Mouse (Mus musculus): Measurements from ENCODE around the gene 9530068E07Rik. TPM values are rescaled to one million over a fixed set of nuclear protein-coding genes. Genes with fewer than 3 reads are reported as not detected.
"Not testable (repeated sequence)": the region's sequence is repeated elsewhere in the genome, so short reads cannot be mapped to it uniquely, and the experiment has no call there.

Gene 9530068E07Rik
- total RNA-seq, 2 experiments from 2014 or later = 57.9 to 62.0 TPM

DNA sequence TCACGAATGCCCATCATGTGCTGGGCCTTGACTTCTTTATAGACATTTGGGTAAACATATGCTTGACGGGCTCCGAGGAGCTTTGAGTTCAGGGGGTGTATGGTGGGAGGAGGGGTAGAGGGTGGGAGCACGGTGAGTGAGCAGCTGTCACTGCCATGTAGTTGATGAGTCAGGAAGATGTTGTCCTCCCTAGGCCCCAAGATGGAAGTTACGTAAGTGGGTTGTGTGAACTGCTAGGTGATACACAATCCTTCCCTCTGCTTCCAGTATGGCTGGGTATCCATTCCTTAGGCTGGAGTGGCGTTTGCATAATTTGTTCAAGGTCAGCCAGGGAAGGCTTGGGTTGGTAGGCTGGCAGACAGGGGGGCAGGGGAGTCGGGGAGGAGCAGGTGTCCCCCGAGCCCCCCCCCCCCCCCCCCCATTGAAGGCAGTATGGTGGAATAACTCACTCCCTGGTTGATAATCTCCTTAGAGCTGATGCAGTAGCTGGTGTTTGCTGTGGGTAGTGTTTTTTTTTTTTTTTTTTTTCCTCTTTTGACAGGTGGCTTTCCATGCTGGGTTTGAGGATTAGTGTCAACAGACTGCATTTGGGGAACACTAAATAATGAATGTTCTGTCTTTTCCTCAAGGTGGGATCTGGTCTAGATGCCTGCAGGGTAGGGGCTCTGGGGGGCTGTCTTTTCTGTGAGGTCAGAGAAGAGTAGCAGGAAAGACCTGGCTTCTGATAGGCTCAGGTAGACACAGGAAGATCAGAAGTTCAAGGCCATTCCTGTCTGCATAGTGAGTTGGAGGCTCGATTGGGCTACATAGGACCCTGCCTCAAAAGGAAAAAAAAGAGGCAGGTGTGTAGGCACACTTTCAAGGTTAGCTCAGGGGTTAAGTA lies 26.7 kb upstream of the 9530068E07Rik start:
- intact Hi-C loops (cut with DNase I; ENCODE audit: low total_unique reads) = no loop called here
- no peak for DNase-seq

GRCm38 (mm10) chr11:52370135-52370452 lies 26.1 kb upstream of the 9530068E07Rik start:
- intact Hi-C loops (cut with DNase I; ENCODE audit: low total_unique reads) = no loop called here
- DNase-seq = no peak

- intact Hi-C loops (cut with DNase I; ENCODE audit: low total_unique reads) = no loop called here
- DNase-seq = peak; percentile 34
Measured at GRCm38 (mm10) chr11:52370538-52370937, 25.7 kb upstream of the 9530068E07Rik start.

DNA sequence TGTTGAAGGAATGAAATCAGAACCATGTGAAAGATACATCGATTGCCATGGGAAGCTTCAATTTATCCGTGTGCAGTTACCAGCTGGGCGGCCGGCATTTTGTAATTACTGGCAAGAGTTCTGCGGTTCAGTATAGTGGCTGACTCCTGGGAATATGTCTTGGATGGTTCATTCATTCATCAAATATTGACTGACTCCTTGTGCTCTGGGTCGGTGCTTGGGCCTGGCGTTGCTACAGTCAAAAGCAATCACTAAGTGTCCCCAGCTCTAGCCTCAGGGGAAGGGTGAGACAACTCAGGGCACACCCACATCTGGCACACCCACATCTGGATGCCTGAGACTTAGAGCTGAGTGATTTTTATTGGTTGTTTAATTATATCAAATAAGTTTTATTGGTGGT lies 22.4 kb upstream of the 9530068E07Rik start:
- intact Hi-C loops (cut with DNase I; ENCODE audit: low total_unique reads) = no loop called here
- peak; percentile 14 for DNase-seq

GRCm38 (mm10) chr11:52374340-52374739 lies 21.9 kb upstream of the 9530068E07Rik start:
- DNase-seq = peak; percentile 77
- intact Hi-C loops (cut with DNase I; ENCODE audit: low total_unique reads) = no loop called here

DNA sequence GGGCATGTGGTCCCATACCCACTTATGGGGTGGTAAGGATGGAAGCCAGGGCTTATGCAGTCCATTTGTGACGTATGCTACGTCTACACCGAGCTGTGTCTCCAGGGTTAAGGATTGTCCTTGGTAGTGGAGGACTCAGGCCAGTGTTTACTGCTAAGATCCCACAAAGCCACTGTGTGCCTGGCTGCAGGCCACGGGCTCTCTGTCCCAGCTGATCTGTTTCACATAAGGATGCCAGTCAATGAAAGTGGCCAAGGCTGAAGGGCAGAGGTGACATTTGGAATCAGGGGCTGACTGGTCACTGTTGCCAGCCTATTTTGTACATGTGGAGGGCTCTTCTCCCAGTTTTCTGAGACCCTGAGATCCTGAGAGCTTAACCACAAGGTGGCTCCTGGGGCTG lies 18.6 kb upstream of the 9530068E07Rik start:
- intact Hi-C loops (cut with DNase I; ENCODE audit: low total_unique reads) = no loop called here
- DNase-seq = peak; percentile 53

DNA sequence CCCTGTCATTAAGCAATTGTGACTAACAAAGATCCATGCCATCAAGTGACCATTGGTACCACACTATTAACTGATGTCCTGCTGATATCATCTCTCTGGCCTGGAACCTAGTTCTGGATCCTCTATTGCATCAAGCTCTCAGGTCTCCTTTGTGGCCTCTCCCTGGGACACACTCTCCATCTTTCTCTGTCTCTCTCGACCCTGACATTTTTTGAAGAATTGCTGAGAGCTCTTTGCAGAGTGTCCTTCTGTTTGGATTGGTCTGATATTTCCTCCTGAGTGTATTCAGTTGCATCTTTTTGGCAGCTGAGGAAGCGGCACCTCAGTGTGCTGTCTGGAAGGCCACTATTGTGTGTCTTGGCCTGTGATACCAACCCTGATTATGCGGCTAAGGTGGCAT lies 17.0 kb upstream of the 9530068E07Rik start:
- DNase-seq = no peak
- intact Hi-C loops (cut with DNase I; ENCODE audit: low total_unique reads) = no loop called here

- intact Hi-C loops (cut with DNase I; ENCODE audit: low total_unique reads) = no loop called here
- no peak for DNase-seq
Measured at GRCm38 (mm10) chr11:52383741-52384140, 12.5 kb upstream of the 9530068E07Rik start.

DNA sequence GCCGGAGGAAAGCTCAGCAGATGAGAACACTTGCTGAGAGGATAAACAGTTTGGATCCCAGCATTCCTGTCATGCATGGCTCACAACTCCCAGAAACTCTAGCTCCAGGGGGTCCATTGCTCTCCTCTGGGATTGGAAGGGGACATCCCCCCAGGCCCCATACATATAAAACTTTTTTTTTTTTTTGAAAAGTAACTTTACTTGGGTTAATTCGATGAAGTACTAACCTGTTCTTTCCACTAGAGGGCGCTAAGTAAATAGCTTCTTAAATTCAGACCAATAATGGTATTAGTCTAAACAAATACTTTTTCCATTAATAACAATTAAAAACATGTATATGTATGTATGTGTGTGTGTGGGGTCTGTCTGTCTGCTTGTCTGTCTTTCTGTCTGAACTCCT lies 11.6 kb upstream of the 9530068E07Rik start:
- no peak for DNase-seq
- intact Hi-C loops (cut with DNase I; ENCODE audit: low total_unique reads) = no loop called here

DNA sequence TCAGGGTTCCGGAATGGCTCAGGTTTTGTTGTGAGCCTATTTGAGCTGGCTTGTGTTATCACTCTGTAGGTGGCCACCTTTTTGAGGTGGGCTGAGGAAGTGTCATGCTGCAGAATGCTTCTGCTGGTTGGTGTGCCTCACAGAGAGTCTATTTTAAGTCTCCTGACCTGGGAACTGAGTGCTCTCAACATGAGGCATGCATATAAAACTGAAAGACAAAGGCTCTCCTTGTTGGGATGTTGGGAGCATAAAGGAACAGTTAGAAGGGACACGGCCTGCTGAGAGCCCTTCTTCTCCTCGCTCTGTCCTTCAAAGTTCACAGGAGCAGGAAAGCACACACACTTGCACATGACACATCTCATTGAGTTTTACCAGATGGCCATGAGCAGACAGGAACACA lies 9.3 kb upstream of the 9530068E07Rik start:
- DNase-seq = no peak
- intact Hi-C loops (cut with DNase I; ENCODE audit: low total_unique reads) = no loop called here

DNA sequence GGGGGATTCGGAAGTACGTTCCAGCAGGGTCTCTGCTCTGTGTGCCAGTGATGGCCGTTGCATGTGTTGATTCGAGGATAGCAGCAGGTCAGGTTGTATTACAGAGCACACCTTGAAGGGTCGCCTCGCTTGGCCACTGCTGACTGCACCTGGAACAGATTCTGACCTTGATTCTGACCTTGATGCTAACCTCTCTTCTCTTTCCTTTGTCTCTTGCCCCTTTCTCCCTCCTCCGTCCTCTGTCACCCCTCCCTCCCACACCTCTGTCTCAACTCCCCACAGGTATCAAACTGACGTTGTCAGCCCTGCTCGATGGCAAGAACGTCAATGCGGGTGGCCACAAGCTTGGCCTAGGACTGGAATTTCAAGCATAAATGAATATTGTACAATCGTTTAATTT lies 8.1 kb upstream of the 9530068E07Rik start:
- DNase-seq = no peak
- intact Hi-C loops (cut with DNase I; ENCODE audit: low total_unique reads) = no loop called here

- DNase-seq; intact Hi-C loops (cut with DNase I; ENCODE audit: low total_unique reads): not testable (repeated sequence)
Measured at GRCm38 (mm10) chr11:52388979-52389378, 7.2 kb upstream of the 9530068E07Rik start.

DNA sequence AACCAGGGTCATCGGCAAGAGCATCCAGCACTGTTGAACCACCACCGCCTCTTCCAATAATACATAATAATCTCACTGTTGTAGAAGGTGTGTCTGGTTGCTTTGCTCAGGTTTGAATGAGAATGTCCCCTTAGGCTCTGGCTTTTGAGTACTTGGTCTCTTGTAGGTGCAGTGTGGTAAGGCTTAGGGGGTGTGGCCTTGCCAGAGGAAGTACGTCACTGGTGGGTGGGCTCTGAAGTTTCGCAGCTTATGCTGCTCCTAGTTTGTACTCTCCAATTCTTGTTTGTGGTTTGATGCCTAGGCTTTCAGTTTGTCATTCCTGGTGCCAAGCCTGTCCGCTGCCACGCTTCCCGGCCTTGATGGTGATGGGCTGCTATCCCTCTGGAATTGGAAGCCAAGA lies 6.3 kb upstream of the 9530068E07Rik start:
- DNase-seq = no peak
- intact Hi-C loops (cut with DNase I; ENCODE audit: low total_unique reads) = no loop called here

DNA sequence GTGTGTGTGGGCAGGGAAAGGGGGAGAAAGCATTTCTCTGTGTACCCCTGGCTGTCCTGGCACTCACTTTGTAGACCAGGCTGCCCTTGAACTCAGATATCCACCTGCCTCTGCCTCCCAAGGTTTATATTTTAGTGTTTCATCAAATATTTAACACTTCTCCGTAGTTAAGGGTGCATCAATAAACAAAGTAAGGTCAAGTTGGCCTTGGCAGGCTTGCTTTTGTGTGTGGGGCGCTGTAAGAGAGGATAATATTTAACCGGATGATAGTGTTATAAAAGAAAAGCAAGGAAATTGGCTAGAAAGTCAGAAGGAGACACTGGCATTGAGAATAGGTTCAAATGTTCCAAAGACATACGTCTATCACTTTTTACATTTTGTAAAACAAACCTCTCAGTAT lies 1.7 kb upstream of the 9530068E07Rik start:
- no peak for DNase-seq

DNA sequence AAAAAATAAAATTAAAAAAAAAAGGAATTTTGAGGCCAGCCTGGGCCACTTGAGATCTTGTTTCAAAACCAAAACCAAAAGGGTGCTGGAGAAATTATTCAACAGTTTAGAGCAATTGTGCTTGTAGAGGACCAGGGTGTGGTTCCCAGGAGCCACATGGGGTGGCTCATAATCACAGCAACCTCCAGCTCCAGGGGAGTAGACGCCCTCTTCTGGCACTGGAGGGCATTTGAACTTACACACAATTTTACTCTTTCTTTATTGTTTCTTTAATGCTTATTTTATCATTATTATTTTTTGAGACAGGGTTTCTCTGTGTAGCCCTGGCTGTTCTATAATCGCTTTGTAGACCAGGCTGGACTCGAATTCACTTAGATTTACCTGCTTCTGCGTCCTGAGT lies 885 bp upstream of the 9530068E07Rik start:
- DNase-seq = no peak
- intact Hi-C loops (cut with DNase I; ENCODE audit: low total_unique reads) = no loop called here

More for the DNA sequence above, 1.7 kb upstream of the 9530068E07Rik start:
- intact Hi-C loops (cut with DNase I; ENCODE audit: low total_unique reads) = no loop called here

- DNase-seq = no peak
- intact Hi-C loops (cut with DNase I; ENCODE audit: low total_unique reads) = no loop called here
Measured at GRCm38 (mm10) chr11:52396597-52397188, 465 bp downstream of the 9530068E07Rik start.

- no peak for DNase-seq
- intact Hi-C loops (cut with DNase I; ENCODE audit: low total_unique reads) = no loop called here
Measured at GRCm38 (mm10) chr11:52397385-52397987, 1.3 kb downstream of the 9530068E07Rik start.

DNA sequence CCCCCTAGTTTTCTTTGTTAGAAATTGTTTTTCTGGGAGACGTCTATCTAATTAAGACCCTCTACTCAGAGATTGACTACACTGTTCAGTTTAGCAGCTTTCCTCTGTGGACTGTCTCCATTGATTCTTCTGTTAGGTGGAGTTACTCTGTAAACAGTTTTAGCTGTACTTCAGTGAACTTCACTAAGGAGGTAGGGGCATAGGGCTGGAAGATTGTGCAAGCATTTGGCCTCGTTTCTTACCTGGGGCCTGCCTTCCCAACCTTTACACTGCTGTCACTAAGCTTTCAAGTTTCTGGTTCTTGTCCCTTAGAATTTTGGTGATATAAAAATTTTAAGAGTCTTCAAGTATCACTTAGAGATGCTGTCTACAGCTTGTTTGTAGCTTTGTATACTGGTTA lies 5.2 kb downstream of the 9530068E07Rik start:
- intact Hi-C loops (cut with DNase I; ENCODE audit: low total_unique reads) = no loop called here
- DNase-seq = no peak

GRCm38 (mm10) chr11:52402566-52402965 lies 6.3 kb downstream of the 9530068E07Rik start:
- intact Hi-C loops (cut with DNase I; ENCODE audit: low total_unique reads) = no loop called here
- no peak for DNase-seq

- intact Hi-C loops (cut with DNase I; ENCODE audit: low total_unique reads) = no loop called here
- no peak for DNase-seq
Measured at GRCm38 (mm10) chr11:52404209-52404608, 8.0 kb downstream of the 9530068E07Rik start.

DNA sequence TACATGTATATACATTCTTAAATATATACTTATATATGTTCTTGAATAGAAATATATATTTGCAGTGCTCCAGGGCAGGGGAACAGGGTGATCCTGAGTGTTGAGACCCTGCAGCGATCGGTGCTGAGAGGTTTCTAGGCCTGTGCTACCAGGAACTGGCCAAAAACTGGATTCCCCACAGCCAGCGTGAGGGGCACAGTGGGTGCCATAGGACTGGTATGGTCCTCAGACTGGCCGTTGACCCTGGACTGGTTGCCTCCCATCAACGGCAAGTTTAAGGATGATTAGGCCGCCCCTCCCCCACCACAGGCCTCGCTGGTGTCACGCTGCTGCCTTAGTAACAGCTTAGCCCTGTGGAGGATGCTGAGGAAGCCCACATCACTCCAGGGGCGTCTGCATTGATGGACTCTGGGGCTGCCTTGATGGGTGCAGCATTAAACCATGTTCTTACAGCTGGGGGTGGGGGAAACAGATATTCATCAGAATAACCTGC lies 9.0 kb downstream of the 9530068E07Rik start:
- intact Hi-C loops (cut with DNase I; ENCODE audit: low total_unique reads) = no loop called here

More for the DNA sequence above, 9.0 kb downstream of the 9530068E07Rik start:
- no peak for DNase-seq

Measured in gastrocnemius, postnatal 14 days (tissue).